Mouse (Mus musculus): Measurements from ENCODE around the gene Keap1.

- TF ChIP-seq POLR2A (IDR thresholded peaks at IDR 0.05; ENCODE audit: low read depth, low read length): no peak
- TF ChIP-seq CTCF (conservative IDR thresholded peaks at IDR 0.05; ENCODE audit: insufficient read depth, insufficient read length, low read depth, low read length): no peak
Measured at GRCm38 (mm10) chr9:21210821-21211220, 28.3 kb downstream of the Keap1 start.
